Mouse (Mus musculus) E14TG2a.4 (cell line): ENCODE results near the gene 3110009E18Rik.

Experiments
- CTCF ChIP-seq: conservative IDR thresholded peaks from 2 replicates; pipeline ENCODE4 v1.5.1; 2014; ENCODE audit warnings: low read length
- POU5F1 ChIP-seq: IDR thresholded peaks from 2 replicates; pipeline ENCODE4 v1.6.1; 2014; ENCODE audit warnings: low read length, borderline replicate concordance

DNA sequence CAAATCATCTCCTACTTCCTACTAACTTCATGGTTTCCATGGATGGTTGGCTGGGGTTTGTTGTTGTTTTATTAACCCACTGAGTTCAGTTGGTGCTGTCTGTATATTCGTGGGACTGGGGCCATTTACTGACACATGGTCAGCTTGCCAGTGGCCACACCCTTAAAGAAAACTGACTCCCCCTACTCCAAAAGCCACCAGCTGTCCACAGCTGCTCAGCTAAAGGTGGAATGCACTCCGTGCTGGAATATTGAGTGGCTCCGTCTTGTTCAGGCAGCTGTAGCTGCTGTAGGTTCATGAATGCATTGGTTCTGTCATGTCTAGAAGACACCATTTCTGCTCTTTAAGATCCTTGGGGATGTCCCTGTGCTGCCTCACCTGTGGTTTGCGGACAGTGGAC is 102.6 kb downstream of the 3110009E18Rik start:
- TF ChIP-seq CTCF (no peak), POU5F1 (no peak)
